Mouse (Mus musculus): ENCODE measurements around the gene Myo1e. TPM values are rescaled to one million over a fixed set of nuclear protein-coding genes. Genes with fewer than 3 reads are reported as not detected.

Myo1e gene
- polyA plus RNA-seq, 1 experiment from 2014 or later: 12.2 TPM

GRCm38 (mm10) chr9:70300705-70301104 is 93.6 kb downstream of the Myo1e start:
- no peak overlapping the region for H3K4me3 ChIP-seq (ENCODE audit: low read length)
- H3K9me3 ChIP-seq (replicated peaks; ENCODE audit: control insufficient read depth, low read length): 0 out of 2 replicates have a peak, but pooled peaks cover 7% of the 10 kb centered on the region
- no peak overlapping the region for H3K9ac ChIP-seq (ENCODE audit: low read length)
- WGBS: 95% methylated on average over 5 of the region's 5 CpGs
- no peak for ATAC-seq (replicated peaks; ENCODE audit: extremely low read depth, insufficient read depth, low FRiP score)
- H3K36me3 ChIP-seq (ENCODE audit: control insufficient read depth, insufficient read depth): peaks cover 17% of the 10 kb centered on the region
- H3K4me2 ChIP-seq (ENCODE audit: low read depth, low read length): no peak overlapping the region
- no peaks in the 10 kb centered on the region for H3K27me3 ChIP-seq (ENCODE audit: control insufficient read depth, insufficient read depth, low read length)
- H3K27ac ChIP-seq (ENCODE audit: low read length): no peak overlapping the region
- no peaks in the 10 kb centered on the region for H3K4me1 ChIP-seq (ENCODE audit: control insufficient read depth, insufficient read depth, low read length)

- Histone ChIP-seq H3K4me1 (ENCODE audit: control insufficient read depth, insufficient read depth, low read length) (no peaks in the 10 kb centered on the region), H3K4me3 (ENCODE audit: low read length) (no peak overlapping the region), H3K36me3 (ENCODE audit: control insufficient read depth, insufficient read depth) (peaks cover 17% of the 10 kb centered on the region), H3K27ac (ENCODE audit: low read length) (no peak overlapping the region), H3K9ac (ENCODE audit: low read length) (no peak overlapping the region), H3K27me3 (ENCODE audit: control insufficient read depth, insufficient read depth, low read length) (no peaks in the 10 kb centered on the region), H3K4me2 (ENCODE audit: low read depth, low read length) (no peak overlapping the region), H3K9me3 (replicated peaks; ENCODE audit: control insufficient read depth, low read length) (0 out of 2 replicates have a peak, but pooled peaks cover 7% of the 10 kb centered on the region)
- WGBS: 90% methylated on average over 6 of the region's 6 CpGs
- no peak for ATAC-seq (replicated peaks; ENCODE audit: extremely low read depth, insufficient read depth, low FRiP score)
Observed at GRCm38 (mm10) chr9:70301598-70301997, 94.4 kb downstream of the Myo1e start.

GRCm38 (mm10) chr9:70304901-70305300 is 97.8 kb downstream of the Myo1e start:
- Histone ChIP-seq H3K4me1 (ENCODE audit: control insufficient read depth, insufficient read depth, low read length) (no peaks in the 10 kb centered on the region), H3K27ac (ENCODE audit: low read length) (no peak overlapping the region), H3K4me2 (ENCODE audit: low read depth, low read length) (no peak overlapping the region), H3K27me3 (ENCODE audit: control insufficient read depth, insufficient read depth, low read length) (no peaks in the 10 kb centered on the region), H3K9ac (ENCODE audit: low read length) (no peak overlapping the region), H3K9me3 (replicated peaks; ENCODE audit: control insufficient read depth, low read length) (0 out of 2 replicates have a peak, but pooled peaks cover 7% of the 10 kb centered on the region), H3K36me3 (ENCODE audit: control insufficient read depth, insufficient read depth) (peaks cover 12% of the 10 kb centered on the region), H3K4me3 (ENCODE audit: low read length) (no peak overlapping the region)
- 86% methylated on average over 8 of the region's 8 CpGs for WGBS
- no peak for ATAC-seq (replicated peaks; ENCODE audit: extremely low read depth, insufficient read depth, low FRiP score)

DNA sequence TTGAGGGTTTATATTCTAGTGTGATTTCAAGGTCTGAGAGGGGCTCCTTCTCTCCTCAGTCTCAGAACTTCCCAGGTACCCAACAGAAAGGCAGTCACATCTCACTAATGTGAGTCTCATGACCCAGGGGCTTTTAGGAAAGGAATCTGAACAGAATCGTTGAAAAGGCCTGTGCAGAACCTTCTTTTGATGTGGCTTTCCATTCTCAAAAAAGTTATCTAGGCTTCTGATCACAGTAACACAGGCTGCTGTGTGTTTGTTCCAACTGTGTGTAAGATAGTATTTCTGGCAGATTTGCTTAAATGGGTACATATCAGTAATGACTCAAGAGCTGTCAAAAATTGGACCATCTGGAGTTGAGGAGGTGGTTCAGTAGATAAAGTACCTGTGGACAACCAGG is 102.9 kb downstream of the Myo1e start:
- Histone ChIP-seq H3K4me1 (ENCODE audit: control insufficient read depth, insufficient read depth, low read length) (no peaks in the 10 kb centered on the region), H3K4me3 (ENCODE audit: low read length) (no peak overlapping the region), H3K27ac (ENCODE audit: low read length) (no peak overlapping the region), H3K4me2 (ENCODE audit: low read depth, low read length) (no peak overlapping the region), H3K9me3 (replicated peaks; ENCODE audit: control insufficient read depth, low read length) (no peaks in the 10 kb centered on the region), H3K27me3 (ENCODE audit: control insufficient read depth, insufficient read depth, low read length) (no peaks in the 10 kb centered on the region), H3K36me3 (ENCODE audit: control insufficient read depth, insufficient read depth) (peaks cover 4% of the 10 kb centered on the region; the same call in 1 of the 2 replicates), H3K9ac (ENCODE audit: low read length) (no peak overlapping the region)
- WGBS: 52% methylated on average over 1 of the region's 1 CpGs
- ATAC-seq (replicated peaks; ENCODE audit: extremely low read depth, insufficient read depth, low FRiP score): no peak

DNA sequence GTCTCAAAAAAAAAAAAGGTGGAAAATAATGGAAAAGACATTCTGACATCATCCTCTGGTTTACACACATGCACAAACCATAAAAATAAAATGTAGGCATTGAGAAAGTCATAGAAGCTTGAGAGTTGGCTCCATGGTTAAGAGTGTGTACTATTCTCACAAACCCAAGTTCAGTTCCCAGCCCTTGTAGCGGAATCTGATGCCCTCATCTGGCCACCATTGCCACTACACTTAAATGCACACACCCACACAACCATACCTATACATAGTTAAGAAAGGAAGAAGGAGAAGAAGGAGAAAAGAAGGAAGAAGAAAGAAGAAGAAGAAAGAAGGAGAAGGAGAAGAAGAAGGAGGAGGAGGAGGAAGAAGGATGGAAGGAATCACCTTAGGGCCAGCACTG is 106.9 kb downstream of the Myo1e start:
- peaks cover 4% of the 10 kb centered on the region; the same call in 1 of the 2 replicates for H3K36me3 ChIP-seq (ENCODE audit: control insufficient read depth, insufficient read depth)
- no peak overlapping the region for H3K27ac ChIP-seq (ENCODE audit: low read length)
- H3K9ac ChIP-seq (ENCODE audit: low read length): no peak overlapping the region
- no peak for ATAC-seq (replicated peaks; ENCODE audit: extremely low read depth, insufficient read depth, low FRiP score)
- H3K4me2 ChIP-seq (ENCODE audit: low read depth, low read length): no peak overlapping the region
- no peaks in the 10 kb centered on the region for H3K9me3 ChIP-seq (replicated peaks; ENCODE audit: control insufficient read depth, low read length)
- no peaks in the 10 kb centered on the region for H3K27me3 ChIP-seq (ENCODE audit: control insufficient read depth, insufficient read depth, low read length)
- H3K4me3 ChIP-seq (ENCODE audit: low read length): no peak overlapping the region
- H3K4me1 ChIP-seq (ENCODE audit: control insufficient read depth, insufficient read depth, low read length): 0 out of 2 replicates have a peak, but pooled peaks cover 7% of the 10 kb centered on the region
- WGBS: 98% methylated on average over 1 of the region's 1 CpGs

GRCm38 (mm10) chr9:70315130-70315529 is 108.0 kb downstream of the Myo1e start:
- no peaks in the 10 kb centered on the region for H3K27me3 ChIP-seq (ENCODE audit: control insufficient read depth, insufficient read depth, low read length)
- peak overlapping the region; percentile 67 for H3K27ac ChIP-seq (ENCODE audit: low read length)
- H3K9me3 ChIP-seq (replicated peaks; ENCODE audit: control insufficient read depth, low read length): no peaks in the 10 kb centered on the region
- no peak overlapping the region for H3K9ac ChIP-seq (ENCODE audit: low read length)
- peaks cover 4% of the 10 kb centered on the region; the same call in 1 of the 2 replicates for H3K36me3 ChIP-seq (ENCODE audit: control insufficient read depth, insufficient read depth)
- 68% methylated on average over 4 of the region's 4 CpGs for WGBS
- no peak overlapping the region for H3K4me3 ChIP-seq (ENCODE audit: low read length)
- ATAC-seq (replicated peaks; ENCODE audit: extremely low read depth, insufficient read depth, low FRiP score): no peak
- no peak overlapping the region for H3K4me2 ChIP-seq (ENCODE audit: low read depth, low read length)
- 0 out of 2 replicates have a peak, but pooled peaks cover 7% of the 10 kb centered on the region for H3K4me1 ChIP-seq (ENCODE audit: control insufficient read depth, insufficient read depth, low read length)

GRCm38 (mm10) chr9:70318601-70319000 is 111.5 kb downstream of the Myo1e start:
- H3K4me3 ChIP-seq (ENCODE audit: low read length): no peak overlapping the region
- H3K9me3 ChIP-seq (replicated peaks; ENCODE audit: control insufficient read depth, low read length): no peaks in the 10 kb centered on the region
- H3K27me3 ChIP-seq (ENCODE audit: control insufficient read depth, insufficient read depth, low read length): no peaks in the 10 kb centered on the region
- 0 out of 2 replicates have a peak, but pooled peaks cover 7% of the 10 kb centered on the region for H3K4me1 ChIP-seq (ENCODE audit: control insufficient read depth, insufficient read depth, low read length)
- H3K4me2 ChIP-seq (ENCODE audit: low read depth, low read length): no peak overlapping the region
- H3K36me3 ChIP-seq (ENCODE audit: control insufficient read depth, insufficient read depth): no peaks in the 10 kb centered on the region
- WGBS: 47% methylated on average over 3 of the region's 3 CpGs
- 0 out of 2 replicates have a peak, but pooled peaks have one; percentile 49 for ATAC-seq (replicated peaks; ENCODE audit: extremely low read depth, insufficient read depth, low FRiP score)
- no peak overlapping the region for H3K27ac ChIP-seq (ENCODE audit: low read length)
- H3K9ac ChIP-seq (ENCODE audit: low read length): no peak overlapping the region

GRCm38 (mm10) chr9:70324336-70324735 is 117.2 kb downstream of the Myo1e start:
- no peak for ATAC-seq (replicated peaks; ENCODE audit: extremely low read depth, insufficient read depth, low FRiP score)
- Histone ChIP-seq H3K36me3 (ENCODE audit: control insufficient read depth, insufficient read depth) (no peaks in the 10 kb centered on the region), H3K27me3 (ENCODE audit: control insufficient read depth, insufficient read depth, low read length) (no peaks in the 10 kb centered on the region), H3K9me3 (replicated peaks; ENCODE audit: control insufficient read depth, low read length) (no peaks in the 10 kb centered on the region), H3K27ac (ENCODE audit: low read length) (no peak overlapping the region), H3K4me2 (ENCODE audit: low read depth, low read length) (no peak overlapping the region), H3K4me3 (ENCODE audit: low read length) (no peak overlapping the region), H3K4me1 (ENCODE audit: control insufficient read depth, insufficient read depth, low read length) (peaks cover 11% of the 10 kb centered on the region), H3K9ac (ENCODE audit: low read length) (no peak overlapping the region)
- WGBS: 76% methylated on average over 4 of the region's 4 CpGs

- no peaks in the 10 kb centered on the region for H3K9me3 ChIP-seq (replicated peaks; ENCODE audit: control insufficient read depth, low read length)
- no peak for ATAC-seq (replicated peaks; ENCODE audit: extremely low read depth, insufficient read depth, low FRiP score)
- no peak overlapping the region for H3K27ac ChIP-seq (ENCODE audit: low read length)
- WGBS: 60% methylated on average over 8 of the region's 8 CpGs
- no peak overlapping the region for H3K9ac ChIP-seq (ENCODE audit: low read length)
- no peak overlapping the region for H3K4me2 ChIP-seq (ENCODE audit: low read depth, low read length)
- H3K4me1 ChIP-seq (ENCODE audit: control insufficient read depth, insufficient read depth, low read length): peaks cover 11% of the 10 kb centered on the region
- H3K27me3 ChIP-seq (ENCODE audit: control insufficient read depth, insufficient read depth, low read length): no peaks in the 10 kb centered on the region
- no peak overlapping the region for H3K4me3 ChIP-seq (ENCODE audit: low read length)
- no peaks in the 10 kb centered on the region for H3K36me3 ChIP-seq (ENCODE audit: control insufficient read depth, insufficient read depth)
Observed at GRCm38 (mm10) chr9:70325880-70326595, 118.9 kb downstream of the Myo1e start.

Measured in heart, embryonic 16.5 days (tissue).